Mouse (Mus musculus): ENCODE measurements around the gene Hyal2.

DNA sequence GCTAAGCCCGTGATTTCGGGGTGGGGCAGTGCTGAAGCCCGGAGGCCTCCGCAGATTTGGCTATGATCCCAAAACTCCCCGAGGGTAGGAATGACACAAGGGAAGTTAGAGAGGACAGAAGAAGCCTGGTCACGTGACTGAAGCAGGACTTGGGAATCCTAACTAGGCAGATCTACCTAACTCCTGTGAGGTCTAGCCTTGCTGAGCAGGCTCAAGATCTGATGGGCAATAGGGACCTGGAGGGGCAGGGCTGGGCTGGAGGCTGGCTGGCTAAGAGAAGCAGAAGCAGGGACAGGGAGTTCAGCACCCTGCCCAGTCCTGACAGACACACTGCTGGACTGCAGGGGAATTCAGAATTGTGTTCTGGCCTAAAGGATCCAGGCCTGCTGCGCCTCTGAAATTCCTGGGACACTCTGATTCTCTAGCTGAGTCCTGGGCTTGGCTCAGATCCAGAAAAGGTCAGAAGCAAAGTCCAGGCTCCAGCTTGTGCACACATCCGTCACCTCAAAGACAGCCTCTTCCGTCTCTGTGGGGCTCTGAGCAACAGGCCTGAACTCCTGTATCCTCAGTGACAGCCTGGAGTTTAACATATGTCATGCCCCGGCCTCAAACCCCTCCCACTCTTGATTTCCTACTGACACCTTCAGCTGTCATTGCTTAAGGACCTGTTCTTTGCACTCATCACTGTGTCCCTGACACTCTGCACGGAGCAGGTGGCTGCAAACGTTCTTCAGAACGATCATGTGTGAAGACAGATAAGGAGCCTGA lies 51.2 kb downstream of the Hyal2 start:
- no peak for TF ChIP-seq CTCF (IDR thresholded peaks at IDR 0.05 in 2 of 3, conservative IDR thresholded peaks at IDR 0.05 in 1 of 3; ENCODE audit: control insufficient read depth in 1 of 3, insufficient read depth in 1 of 3, low read depth in 2 of 3, low read length in 3 of 3, poor library complexity in 1 of 3, severe bottlenecking in 1 of 3)
- no peak for TF ChIP-seq POLR2AphosphoS2 (IDR thresholded peaks at IDR 0.05; ENCODE audit: low read length)
- TF ChIP-seq TBP (IDR thresholded peaks at IDR 0.05; ENCODE audit: low read depth, low read length): no peak
- no peak for TF ChIP-seq GABPA (IDR thresholded peaks at IDR 0.05; ENCODE audit: low read depth, low read length)
- TF ChIP-seq GATA1 (IDR thresholded peaks at IDR 0.05; ENCODE audit: low read depth, low read length): no peak
- no peak for TF ChIP-seq MAFK (IDR thresholded peaks at IDR 0.05; ENCODE audit: borderline replicate concordance, low read depth, low read length)
- TF ChIP-seq EP300 (IDR thresholded peaks at IDR 0.05; ENCODE audit: low read depth in 1 of 2, low read length in 2 of 2): no peak
- no peak for TF ChIP-seq SMC3 (IDR thresholded peaks at IDR 0.05; ENCODE audit: low read depth, low read length)

Data from MEL (cell line).